9 mouse cellular contexts compared by ENCODE assay signal in genomic region chrX:142540264-142540663, GRCm38 (mm10).
DNase-seq lines count a peak whose midpoint lies in the region; ATAC-seq lines count a peak whose summit lies in the region.
"Had no signal": no experiment of that assay in that cellular context is flagged by ENCODE, and none has a peak within 500 bp of the region (broad histone marks: within the 10 kb centered on the region; RNA-seq: fewer than 3 reads in every experiment).

No protein-coding gene starts in this region.

- ATAC-seq in cerebellum, adult (ENCODE audit: insufficient number of reproducible peaks, low FRiP score, low TSS enrichment): peak; percentile 76; the same call in 1 of the 2 replicates
- 0 out of 2 replicates have a peak, but pooled peaks have one; percentile 68 for ATAC-seq in forebrain, embryonic 12.5 days (ENCODE audit: low FRiP score)

- no peak overlapping the region for H3K4me3 ChIP-seq in forebrain, embryonic 12.5 days (replicated peaks)

- intact Hi-C loops in heart, postnatal 25 days (cut with DNase I): no loop called here

- no peak overlapping the region for H3K4me2 ChIP-seq in forebrain, embryonic 12.5 days

- no peak overlapping the region for H3K9ac ChIP-seq in forebrain, embryonic 12.5 days

- no peaks in the 10 kb centered on the region for H3K36me3 ChIP-seq in forebrain, embryonic 12.5 days (replicated peaks)

- WGBS in forebrain, embryonic 12.5 days: 16% methylated on average over 7 of the region's 7 CpGs

- no peak overlapping the region for H3K27ac ChIP-seq in forebrain, embryonic 12.5 days
- H3K27ac ChIP-seq: macrophage had no signal

- DNase-seq in MN1 (ENCODE audit: low spot score): peak; percentile 77
- peak; percentile 7 for DNase-seq in heart, postnatal 25 days (ENCODE audit: low spot score)
- DNase-seq in kidney, postnatal 4 days: peak; percentile 60 to 67
- peak; percentile 71 for DNase-seq in lung, postnatal 10 days
- DNase-seq in ovary, postnatal 14 days (ENCODE audit: low spot score): peak; percentile 51
- peak; percentile 43 for DNase-seq in urinary bladder, postnatal 25 days (ENCODE audit: low spot score)

- H3K27me3 ChIP-seq in forebrain, embryonic 12.5 days: peaks cover 15% of the 10 kb centered on the region

- no peaks in the 10 kb centered on the region for H3K4me1 ChIP-seq in forebrain, embryonic 12.5 days

- H3K9me3 ChIP-seq in forebrain, embryonic 12.5 days: no peaks in the 10 kb centered on the region

Comparison
In these comparisons a context has a peak if more than half of its experiments do, and no peak if none do; other contexts are left out.
1. DNase-seq: peak in every context shown above with its lines; median percentile 77 in MN1; 71 in lung, postnatal 10 days; 64 in kidney, postnatal 4 days; 51 in ovary, postnatal 14 days; 43 in urinary bladder, postnatal 25 days; 7 in heart, postnatal 25 days.